Mouse (Mus musculus): ENCODE results near the gene Stk33. TPM values are rescaled to one million over a fixed set of nuclear protein-coding genes. Genes with fewer than 3 reads are reported as not detected.

The Stk33 gene
- 5.2 TPM in 2 replicates for polyA plus RNA-seq (2015; fragmentation: Nextera tagmentation; extraction: Ambion mirVana)

DNA sequence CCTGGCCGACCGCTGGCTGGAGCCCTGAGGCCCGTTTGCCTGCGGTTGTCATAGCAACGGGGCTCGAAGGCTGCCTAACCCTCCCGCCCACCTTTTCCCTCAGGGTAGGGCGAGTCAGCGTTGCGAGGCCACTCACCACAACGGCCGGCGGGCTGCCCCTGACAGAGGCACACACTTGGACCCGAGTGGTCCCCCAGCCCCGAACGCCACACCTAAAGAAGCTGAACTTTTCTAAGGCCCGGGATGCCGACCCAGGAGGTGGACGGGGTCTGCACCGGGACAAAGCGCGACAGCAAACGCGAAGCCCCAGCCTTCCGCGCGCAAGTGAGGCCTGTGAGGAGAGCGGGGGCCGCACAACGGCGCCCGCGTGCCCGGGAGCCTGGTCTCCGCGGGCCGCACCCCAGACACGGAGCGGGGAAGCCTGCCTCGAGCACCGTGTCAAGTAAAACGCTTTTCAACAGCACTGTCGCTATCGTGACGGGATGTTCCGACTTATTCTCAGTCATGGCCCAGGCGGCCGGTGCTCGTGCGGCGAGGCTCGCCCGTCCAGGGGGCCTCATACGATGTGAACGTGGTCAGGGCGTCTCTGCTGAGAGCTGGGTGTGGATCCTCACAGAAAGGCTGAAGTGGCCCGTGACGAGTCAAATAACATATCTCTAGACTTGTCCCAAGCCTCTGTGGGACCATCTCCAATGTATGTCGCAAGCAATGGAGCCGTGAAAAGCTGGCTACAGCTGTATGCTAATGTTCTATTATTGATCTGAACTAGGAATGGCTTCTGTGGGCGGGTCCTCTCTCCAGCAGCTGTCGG lies at the start of gene Stk33:
TSS of gene Stk33 (minus strand) at position 301 of the 811 bp plus-strand sequence.

Other genes with a start within 250 kb of the Stk33 start
- gene Trim66, start 69.1 kb upstream of the Stk33 start, polyA plus RNA-seq (2015; fragmentation: Nextera tagmentation; extraction: Ambion mirVana) = 0.71 and 0.96 TPM in 2 replicates
- 93.4 and 105 TPM in 2 replicates for gene Rpl27a, start 80.1 kb upstream of the Stk33 start, polyA plus RNA-seq (2015; fragmentation: Nextera tagmentation; extraction: Ambion mirVana)